Mouse (Mus musculus): ENCODE measurements at regions not wholly inside any gene's neighbourhood (a gene's known extent, or its start where the extent isn't known, plus 50 kb on each side); places are given as distances from the start of the nearest gene placed in this dataset.

GRCm38 (mm10) chr1:146052504-146052903 is 442.1 kb upstream of the Brinp3 start:
- TF ChIP-seq FLI1 (IDR thresholded peaks at IDR 0.05; ENCODE audit: low read length), result no peak
- no peak for TF ChIP-seq GATA1 (IDR thresholded peaks at IDR 0.05; ENCODE audit: borderline replicate concordance, low read length)
- no peak overlapping the region for H3K4me3 ChIP-seq (replicated peaks)
- no peaks in the 10 kb centered on the region for H3K36me3 ChIP-seq (replicated peaks; ENCODE audit: low read length)
- no peaks in the 10 kb centered on the region for H3K27me3 ChIP-seq (replicated peaks)
- peaks cover 5% of the 10 kb centered on the region; the same call in 1 of the 2 replicates for H3K9me3 ChIP-seq
- H3K4me1 ChIP-seq, result no peaks in the 10 kb centered on the region

All from megakaryocyte, embryonic 14.5 days (primary cell).